Mouse (Mus musculus) erythroblast, adult 5-6 weeks (primary cell): ENCODE results near the gene Kctd19. TPM values are rescaled to one million over a fixed set of nuclear protein-coding genes. Genes with fewer than 3 reads are reported as not detected.

Source experiments
- ATAC-seq: replicated peaks from 2 replicates; pipeline ENCODE4 v1.8.0; 2016; ENCODE audit warnings: moderate number of reproducible peaks, mild to moderate bottlenecking, moderate TSS enrichment, inconsistent platforms; ENCODE audit not compliant: poor library complexity, low FRiP score, severe bottlenecking
- total RNA-seq, 2 experiments: library from RNA; stranded (forward) in 1 of 2; stranded (reverse) in 1 of 2; fragments of 150-400 nt in 1 of 2; fragments of 200-764, 138-1000 nt in 1 of 2; gene quantifications; 2 replicates each; pipeline versions ENCODE4 v1.2.3 to v1.2.4; 2015 to 2017; ENCODE audit warnings: low replicate concordance in 2 of 2

Gene Kctd19
- total RNA-seq, 2 experiments from 2014 or later, result not detected

- ATAC-seq, result no peak
Measured at GRCm38 (mm10) chr8:105372473-105372872, 40.8 kb downstream of the Kctd19 start.

GRCm38 (mm10) chr8:105367107-105367506, 46.2 kb downstream of the Kctd19 start:
- no peak for ATAC-seq

DNA sequence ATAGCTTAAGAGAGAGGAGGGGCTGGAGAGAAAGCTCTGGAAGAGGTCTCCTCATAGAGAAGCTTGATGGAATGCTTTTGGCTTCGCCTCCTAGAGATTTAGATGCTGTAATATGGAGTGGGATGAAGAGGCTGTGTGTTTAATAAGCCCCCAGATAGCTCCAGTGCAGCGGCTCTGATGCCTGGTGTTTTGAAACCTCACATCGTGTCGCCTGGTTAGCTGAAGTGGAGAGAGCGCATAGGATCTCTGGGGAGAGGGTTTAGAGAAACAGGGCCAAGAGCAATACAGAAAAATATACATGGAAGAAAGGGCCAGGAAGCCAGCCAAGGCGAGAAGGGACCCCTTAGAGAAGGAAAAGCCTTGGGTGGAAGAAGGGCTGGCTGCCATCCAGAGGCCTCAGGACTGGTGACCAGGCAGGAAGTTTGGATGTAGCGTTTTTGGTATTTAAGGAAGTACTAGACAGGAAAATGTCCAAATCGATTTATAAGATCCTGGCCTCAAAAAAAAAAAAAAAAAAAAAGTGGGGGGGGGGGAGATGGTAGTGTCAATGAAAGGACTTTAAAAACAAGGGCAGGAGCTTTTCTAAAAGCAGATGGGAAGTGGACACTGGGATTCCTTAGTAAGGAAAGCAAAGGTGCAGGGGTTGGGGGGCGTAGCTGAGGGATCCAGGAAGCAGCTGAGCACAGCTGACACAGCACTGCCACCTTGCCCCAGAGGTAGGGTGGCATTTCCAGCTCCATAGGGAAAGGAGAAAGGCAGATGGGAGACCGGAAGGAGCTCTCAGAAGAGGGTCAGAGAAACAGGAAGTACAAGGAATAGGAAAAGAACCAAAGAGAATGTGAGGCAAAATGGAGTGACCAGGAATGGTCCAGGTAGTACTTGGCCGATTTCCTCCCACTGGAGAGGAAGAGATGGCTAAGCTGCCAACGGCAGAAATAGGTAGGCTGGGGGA, 51.3 kb downstream of the Kctd19 start:
- no peak for ATAC-seq

DNA sequence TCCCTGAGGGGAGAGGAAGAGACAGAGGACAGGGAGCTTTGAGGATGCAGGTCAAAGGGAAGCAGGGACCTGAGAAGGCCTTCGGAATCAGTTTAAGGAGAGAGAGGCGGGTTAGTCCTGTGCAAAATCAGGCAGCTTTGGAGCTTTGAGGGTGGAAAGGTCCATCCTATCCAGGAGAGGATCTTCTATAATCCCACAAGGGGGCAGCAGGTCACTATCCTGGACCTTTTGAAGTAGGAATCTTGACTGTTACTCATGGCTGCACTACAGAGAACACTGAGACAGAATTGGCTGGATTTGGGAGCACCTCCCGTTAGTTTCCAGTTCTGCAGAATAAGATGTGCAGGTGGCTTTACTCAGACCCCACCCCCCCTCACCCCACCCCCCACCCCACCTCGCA, 53.7 kb downstream of the Kctd19 start:
- ATAC-seq, result no peak

DNA sequence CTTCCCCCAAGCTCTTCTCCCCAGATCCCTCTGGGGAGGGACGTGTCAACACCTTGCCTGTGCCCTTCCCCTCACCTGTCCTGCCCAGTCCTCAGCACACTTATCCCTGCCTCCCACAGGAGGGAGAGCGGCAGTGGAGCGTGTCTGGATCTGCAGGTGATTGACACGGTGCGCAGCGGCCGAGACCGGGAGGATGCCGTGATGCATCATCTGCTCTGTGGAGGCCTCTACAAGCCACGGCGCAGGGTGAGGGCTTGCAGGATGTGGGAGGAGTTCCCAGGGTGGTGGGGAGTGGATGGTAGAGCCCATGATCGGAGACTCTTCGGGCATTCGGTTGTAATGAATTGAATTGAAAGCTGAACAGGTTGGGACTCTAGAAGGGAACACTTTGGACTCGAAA, 54.1 kb downstream of the Kctd19 start:
- ATAC-seq, result no peak

- ATAC-seq, result no peak
Measured at GRCm38 (mm10) chr8:105356681-105357080, 56.6 kb downstream of the Kctd19 start.

DNA sequence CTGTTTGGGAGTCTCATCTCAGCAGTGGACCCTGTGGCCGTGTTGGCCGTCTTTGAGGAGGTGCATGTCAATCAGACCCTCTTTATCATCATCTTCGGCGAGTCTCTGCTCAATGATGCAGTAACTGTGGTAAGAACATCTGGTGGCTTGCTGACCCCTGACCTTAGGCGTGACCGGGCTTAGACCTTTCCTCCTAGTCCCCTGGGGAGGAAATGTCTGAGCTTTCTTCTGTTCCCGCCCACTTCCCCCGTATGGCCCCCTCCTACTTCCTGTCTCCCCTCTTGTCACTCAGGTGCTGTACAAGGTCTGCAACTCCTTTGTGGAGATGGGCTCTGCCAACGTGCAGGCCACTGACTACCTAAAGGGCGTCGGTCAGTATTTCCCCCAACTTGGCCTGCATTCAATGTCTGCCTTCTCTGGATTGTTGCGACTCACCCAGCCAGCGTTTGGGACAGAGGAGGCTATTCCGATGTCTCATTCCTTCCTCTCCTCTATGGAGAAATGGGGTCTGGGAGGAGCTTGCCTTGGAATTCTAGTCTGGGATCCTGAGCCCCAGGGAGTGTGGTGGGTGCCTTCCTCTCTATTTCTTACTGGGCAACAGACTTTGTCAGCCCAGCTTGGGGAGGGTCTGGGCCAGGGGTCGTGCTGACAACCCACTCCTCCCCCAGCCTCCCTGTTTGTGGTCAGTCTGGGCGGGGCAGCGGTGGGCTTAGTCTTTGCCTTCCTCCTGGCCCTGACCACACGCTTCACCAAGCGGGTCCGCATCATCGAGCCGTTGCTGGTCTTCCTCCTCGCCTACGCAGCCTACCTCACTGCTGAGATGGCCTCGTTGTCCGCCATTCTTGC, 57.9 kb downstream of the Kctd19 start:
- ATAC-seq, result no peak

DNA sequence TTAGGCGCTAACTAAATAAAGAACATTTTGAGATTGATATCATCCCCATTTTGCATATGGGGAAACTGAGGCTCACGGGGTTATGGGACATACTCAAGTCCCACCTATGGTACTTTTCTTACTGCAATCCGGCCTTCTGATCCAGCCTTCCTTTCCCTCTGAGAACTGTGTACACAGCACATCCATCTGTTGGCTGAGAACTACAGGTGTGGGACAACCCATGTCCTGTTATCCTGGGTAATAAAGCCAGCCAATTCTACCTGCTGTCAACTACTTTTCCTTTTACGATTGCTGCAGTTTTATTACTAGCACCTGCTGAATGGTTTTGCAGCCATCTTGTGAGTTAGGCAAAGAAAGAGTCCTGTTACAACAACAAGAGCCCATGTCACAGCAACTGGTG, 58.8 kb downstream of the Kctd19 start:
- ATAC-seq, result no peak

- no peak for ATAC-seq
Measured at GRCm38 (mm10) chr8:105353583-105354135, 59.6 kb downstream of the Kctd19 start.

GRCm38 (mm10) chr8:105350186-105350585, 63.1 kb downstream of the Kctd19 start:
- ATAC-seq, result no peak

GRCm38 (mm10) chr8:105349096-105349771, 64.1 kb downstream of the Kctd19 start:
- ATAC-seq, result no peak

DNA sequence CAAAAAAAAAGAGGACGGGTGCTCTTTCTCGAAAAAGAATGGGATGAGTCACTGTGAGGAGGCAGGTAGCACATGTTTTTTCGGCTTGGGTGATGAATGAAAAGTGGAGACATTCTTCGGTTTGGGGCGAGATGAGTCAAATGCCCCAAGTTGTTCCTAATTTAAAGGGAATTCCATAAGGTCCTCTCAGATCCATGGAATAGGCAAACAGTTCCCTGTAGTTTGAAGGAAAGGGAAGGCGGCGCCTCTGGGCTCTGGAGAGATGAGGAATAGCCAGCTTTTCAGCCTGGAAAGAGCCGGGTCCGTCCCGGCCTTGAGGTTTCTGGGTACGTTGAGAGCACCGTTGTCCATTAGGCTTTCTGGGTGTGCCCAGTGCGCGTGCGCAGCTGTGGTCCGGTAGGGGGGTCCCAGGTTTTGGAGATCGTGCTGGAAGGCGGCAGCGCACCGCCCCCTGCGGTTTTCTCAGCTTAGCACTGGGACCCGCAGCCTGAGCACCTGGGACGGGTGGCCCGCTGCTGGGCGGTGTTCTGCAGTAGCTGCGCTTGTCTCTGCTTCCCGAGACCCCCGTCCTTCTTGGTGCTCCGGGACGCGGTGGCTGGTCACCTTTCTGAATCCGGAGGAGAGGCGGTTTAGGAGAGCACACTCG, 64.7 kb downstream of the Kctd19 start, which contains the start of gene Slc9a5:
Slc9a5 (plus strand) TSS at position 394 of the 646 bp plus-strand sequence.
- no peak for ATAC-seq

- ATAC-seq, result peak; percentile 95
Measured at GRCm38 (mm10) chr8:105347428-105348221, 65.7 kb downstream of the Kctd19 start, which contains the start of gene Fhod1. Gene Fhod1 (minus strand): TSS chr8:105347953.

DNA sequence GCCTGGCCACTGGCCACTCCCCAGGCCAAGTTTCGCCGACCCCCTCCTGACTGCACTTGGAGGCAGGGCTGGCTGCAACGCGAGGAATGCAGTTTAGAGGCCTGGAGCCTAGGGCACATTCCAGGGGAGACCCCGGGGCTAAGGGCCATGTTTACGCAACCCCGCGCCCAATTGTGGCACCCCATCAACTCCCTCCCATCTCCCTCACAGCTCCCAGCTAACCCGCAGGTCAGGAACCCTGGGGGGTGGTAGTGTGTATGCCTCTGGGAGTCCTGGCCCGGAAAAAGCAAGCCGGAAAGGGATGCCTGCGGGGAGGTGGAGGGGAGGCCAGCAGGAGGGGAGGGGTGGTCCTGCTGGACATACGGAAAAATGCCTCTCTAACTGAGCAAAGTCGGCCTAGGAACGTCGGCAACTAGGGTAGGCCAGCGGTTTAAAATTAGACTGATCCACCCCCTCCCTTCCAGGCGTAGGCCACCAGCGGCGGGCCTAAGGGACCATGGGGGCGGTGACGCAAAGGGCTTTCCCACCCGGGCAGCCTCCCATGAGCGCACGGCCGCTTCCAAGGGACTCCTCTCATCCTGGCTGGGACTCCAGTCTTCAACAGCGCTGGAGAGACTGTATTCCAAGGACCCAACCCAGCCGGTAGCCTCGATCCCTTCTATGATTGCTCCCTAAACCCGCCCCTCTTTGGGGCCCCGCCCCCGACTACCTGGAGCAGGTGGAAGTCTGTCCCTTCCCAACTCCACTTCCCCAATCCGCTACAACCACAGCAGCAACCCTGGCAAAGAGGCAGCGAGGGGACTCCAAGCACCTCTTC, 66.5 kb downstream of the Kctd19 start:
- peak; percentile 8; the same call in 1 of the 2 replicates for ATAC-seq

DNA sequence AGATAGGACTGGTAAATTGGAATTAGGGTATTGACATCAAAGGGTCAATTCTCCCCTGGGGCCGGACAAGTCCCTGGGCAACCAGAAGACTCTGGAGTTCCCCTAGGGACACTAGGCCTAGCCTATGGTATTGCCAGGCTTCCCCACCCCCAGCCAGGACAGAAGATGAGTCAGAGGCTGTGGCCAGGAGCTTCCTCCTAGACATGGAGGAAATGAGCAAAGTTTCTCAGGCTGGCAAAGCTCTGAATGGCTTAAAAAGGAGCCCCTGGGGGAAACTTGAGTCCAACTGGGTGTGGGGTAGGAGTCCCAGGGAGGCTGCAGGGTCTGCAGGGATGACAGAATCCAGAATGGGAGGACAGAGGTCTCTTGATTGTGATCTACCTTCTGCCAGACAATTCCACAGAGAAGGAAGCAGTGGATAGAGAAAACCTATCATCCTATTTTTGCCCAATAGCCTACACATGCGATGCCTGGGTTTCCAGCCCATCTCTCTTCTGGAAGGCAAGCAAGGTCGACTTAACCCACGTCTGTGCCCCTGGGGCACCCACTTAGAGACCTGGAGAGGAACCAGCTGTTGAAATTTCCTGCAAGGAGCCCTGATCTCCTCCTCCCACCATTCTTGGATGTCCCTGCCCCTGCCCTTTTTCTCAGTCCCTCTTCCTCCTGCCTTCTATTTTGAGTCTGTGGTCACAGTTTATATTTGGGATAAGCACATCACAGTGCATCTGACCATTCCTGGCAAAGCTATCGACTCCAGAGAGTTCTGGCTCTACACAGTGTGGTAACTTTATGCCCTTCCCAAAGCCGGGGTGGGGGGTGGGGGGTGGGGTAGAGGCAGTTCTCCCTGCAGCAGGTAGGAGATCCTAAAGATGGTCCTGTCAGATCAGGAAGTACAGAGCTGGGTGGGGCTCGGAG, 68.0 kb downstream of the Kctd19 start:
- ATAC-seq, result no peak

DNA sequence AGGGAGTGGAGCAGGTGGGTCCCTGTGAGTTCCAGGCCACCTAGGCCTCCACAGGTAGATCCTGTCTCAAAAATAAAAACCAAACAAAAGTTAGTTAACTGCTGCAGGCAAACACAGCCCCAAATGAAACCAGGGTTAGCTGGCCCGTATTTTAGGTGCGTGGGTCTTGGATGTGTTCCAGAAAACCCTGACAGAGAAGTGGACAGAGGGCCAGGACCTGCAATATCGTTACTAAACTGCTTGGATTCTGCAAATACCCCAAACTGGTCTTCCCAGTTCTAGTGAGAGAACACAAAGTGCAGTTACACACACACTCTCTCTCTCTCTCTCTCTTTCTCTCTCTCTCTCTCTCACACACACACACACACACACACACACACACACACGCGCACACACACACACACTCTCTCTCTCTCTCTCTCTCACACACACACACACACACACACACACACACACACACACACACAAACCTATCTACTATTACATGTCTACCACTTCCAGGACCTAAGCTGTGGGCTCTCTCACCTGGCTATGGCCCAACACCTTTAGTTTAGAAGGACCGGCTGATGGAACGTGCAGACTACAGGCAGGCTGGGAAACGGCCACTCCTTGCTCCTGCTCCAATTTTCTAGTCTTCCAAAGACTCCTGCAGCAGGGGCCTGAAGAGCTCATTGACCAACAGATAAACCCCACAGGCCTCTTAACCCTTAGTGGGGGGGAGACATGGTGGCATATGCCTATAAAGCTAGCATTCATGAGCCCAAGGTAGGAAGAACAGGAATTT, 69.3 kb downstream of the Kctd19 start:
- ATAC-seq, result no peak
